Mouse (Mus musculus) G1E-ER4 (cell line): ENCODE data around the gene Crebbp. TPM values are rescaled to one million over a fixed set of nuclear protein-coding genes. Genes with fewer than 3 reads are reported as not detected.

Experiments used
- GATA1 ChIP-seq: IDR thresholded peaks from one replicate; pipeline ENCODE4 v1.8.0; 2012; ENCODE audit warnings: low read length, inconsistent platforms
- polyA plus RNA-seq: library from polyadenylated mRNA; stranded (reverse); fragments of >175 nt; gene quantifications from 2 replicates; pipeline ENCODE4 v1.2.3, GENCODE M21; 2012

Crebbp gene
- 4.9 and 8.4 TPM in 2 replicates for polyA plus RNA-seq

DNA sequence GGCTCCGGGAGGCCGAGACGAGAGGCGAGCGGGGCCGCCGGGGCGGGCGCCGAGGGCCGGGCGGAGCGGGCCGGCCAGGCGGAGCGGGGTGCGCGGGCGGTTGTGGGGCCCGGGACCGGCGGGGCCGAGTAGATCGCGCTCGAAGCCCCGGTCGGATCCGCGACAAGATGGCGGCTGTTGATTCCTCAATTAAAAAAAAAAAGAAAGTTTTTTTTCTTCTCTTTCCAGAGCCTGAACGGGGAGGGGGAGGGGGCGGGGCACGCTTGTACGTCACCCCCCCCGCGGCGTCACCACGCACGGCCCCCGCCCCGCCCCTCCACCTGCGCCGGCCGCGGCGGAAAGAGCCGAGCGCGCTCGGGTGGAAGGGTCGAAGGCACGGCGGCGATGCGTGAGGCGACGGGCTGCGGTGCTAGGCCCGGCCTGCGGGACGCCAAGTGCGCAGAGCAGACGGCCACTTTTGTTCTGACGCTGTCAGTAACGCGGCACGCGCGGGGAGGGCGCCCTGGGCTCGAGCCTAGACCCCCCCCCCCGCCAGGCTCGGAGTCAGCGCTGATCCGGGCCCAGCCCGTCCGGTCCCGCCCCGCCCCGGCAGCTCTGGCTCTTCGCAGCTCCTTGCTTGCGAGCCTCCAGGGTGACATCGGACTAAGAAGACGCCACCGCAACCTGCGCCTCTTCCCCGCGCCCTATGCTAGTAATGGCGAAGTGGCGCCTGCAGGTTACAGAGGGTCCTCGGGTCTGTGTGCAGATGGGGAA, at the start of gene Crebbp:
Crebbp (minus strand) TSS at position 199 of the 753 bp plus-strand sequence.
- TF ChIP-seq GATA1, result no peak

DNA sequence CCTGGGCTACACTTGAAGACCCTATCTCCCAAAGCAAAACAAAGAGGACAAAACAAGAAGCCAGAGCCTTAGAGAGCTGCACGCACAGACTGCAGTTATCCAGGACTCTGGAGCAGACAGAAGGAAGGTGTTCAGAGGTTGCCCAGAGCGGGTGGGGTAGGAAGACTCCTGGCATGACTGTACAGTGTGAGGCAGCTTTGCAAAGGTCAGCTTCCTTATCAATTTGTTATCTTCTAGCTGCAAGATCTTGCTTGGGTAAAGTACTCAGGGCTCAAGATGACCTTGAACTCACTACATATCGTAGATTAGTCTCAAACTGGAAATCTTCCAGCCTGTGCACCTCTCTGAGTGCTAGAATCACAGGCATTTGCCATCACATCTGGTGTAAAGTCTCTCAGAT, 49.7 kb upstream of the Crebbp start:
- no peak for TF ChIP-seq GATA1

DNA sequence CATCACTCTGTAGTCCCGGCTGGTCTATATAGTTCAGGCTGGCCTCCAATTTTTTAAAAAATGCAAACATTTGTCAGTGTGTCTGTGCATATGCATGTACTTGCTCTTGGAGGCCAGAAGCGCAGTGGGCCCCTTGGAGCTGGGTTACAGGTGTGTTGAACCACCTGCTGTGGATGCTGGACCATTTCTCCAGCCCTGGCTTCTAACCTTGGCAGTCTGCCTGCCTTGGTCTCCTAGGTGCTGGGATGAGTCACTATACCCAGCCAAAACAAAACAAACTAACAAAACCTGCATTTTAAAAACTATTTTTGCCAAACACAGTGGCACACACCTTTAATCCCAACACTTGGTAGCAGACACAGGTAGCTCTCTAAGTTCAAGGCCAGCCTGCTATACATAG, 43.7 kb upstream of the Crebbp start:
- TF ChIP-seq GATA1, result no peak

DNA sequence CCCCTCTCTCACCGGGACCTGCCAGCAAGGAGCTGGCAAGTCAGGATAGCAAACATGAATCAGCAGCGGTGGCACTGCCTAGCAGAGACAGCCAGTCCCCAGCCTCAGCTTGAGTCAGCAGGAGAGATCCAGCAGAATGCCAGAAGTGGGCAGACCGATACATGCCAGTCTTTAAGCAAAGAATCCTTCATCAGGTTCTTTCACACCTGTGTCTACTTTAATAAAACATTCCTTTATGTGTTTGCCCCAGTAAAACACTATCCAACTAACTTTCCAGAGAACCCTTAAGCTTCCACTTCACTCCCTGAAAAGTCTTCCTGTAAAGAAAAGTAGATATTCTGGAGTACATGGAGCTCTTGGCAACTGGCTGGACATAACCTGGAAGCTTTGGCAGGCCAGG, 35.0 kb upstream of the Crebbp start:
- TF ChIP-seq GATA1, result no peak

DNA sequence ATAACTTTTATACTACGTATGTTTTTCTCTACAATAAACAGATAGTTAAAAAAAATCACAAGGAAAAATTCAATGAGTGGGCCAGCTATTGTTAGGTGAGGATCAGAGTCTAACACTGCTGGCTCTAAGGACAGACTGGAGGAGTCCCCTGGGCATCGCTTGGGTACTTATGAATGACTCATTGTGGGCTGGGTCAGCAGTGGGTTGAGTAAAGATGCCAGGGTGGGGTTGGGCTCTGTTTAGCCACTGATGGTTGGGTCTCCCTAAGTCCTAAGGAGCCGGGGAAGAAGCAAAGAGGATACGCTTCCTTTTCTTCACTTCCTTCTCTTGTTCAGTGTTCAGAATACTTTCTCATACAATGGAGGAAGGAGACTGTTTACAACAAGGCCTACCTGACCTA, 22.3 kb upstream of the Crebbp start:
- no peak for TF ChIP-seq GATA1

DNA sequence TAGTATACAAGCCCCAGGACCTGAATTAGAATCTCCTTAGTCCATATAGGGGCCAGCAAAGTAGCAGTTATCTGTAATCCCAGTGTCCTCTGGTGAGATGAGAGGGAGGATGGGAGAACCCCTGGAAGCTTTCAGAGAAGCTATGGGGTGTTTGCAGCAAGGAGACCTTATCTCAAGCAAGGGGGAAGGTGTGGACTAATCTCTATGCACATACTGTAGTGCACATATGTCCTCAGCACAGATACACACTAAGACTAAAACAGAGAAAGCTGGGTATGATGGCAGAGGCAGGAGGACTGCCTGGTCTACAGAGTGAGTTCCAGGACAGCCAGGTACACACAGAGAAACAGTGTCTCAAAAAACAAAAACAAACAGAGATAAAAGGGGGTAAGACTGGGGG, 21.8 kb upstream of the Crebbp start:
- TF ChIP-seq GATA1, result no peak

DNA sequence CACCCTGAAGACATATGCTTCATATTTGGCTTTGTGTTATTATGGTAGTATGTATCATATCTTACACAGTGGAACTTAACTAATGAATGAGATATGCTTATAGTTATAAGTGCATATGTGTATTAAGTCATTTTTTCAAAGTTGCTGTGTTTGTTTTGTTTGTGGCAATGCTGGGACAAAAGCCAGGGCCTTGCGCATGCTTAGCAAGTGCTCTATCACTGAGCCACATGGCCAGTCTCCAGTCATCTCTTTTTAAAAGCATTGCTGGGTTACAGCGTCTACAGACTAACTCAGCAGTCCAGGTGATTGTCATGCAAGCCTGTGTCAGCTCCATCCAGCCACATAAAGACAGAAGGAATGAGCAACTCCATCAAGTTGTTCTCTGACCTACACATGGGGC, 12.0 kb upstream of the Crebbp start:
- no peak for TF ChIP-seq GATA1

DNA sequence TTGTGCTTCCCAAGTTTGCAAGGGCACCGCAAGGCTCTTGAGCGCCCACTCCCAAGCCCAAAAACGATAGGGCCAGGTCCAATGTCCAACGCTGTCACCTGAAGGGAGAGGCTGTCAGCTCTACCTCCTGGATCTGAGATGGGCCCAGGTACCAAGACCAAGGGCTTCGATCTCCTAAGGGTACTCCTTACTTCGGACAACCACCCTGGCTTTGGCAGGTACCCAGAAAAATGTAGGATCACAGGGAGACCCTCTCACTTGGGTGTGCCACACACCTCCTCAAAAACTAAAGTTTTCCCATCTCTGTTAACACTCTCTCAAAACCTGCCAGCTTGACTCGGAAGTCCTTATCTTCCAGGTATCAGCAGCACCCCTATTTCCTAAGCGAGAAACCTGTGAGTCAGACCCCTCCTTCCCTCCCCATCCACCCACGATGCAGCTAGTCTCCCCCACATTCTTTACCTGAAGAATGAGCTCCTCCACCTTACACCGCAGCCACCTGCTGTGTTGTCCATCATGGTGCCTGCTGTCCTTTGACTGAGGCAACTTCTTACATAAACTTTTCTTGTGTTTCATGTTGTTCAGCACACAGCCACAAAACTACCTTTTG, 939 bp upstream of the Crebbp start:
- TF ChIP-seq GATA1, result no peak

DNA sequence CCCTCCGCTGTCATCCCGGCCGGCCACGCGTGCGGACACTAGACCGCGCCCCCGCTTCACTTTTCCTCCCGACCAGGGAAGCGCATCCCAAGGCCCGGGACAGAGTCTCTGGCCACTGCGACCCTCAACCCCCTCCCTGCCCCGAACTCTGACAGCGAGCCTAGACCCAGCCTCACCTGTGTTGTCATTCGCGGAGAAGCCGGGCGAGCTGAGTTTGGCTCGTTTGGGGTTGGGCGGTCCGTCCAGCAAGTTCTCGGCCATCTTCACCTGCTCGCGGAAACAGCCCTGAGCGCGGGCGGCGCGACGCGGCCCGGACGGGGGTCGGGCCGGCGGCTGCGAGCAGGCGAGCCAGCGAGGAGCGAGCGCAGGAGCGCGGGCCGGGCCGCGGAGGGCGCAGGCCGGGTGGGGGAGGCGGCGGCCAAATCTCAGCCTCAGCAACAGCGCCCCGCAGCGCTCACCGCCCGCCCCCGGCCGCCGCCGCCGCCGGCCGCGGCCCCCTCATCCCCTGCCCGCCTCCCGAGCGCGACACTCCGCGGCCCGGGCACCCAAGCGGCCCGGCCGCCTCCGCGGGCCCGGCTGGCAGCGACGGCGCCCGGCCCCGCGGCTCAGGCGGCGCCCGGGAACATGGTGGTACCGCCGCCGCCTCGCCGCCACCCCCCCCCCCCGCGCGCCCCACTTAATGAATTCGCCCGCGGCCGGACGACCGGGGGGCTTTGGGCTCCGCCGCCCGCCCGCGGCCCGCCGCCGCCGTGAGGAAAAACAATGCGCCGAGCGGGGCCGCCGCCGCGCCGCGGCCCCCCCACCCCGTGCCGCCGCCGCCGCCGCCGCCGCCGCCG, 616 bp downstream of the Crebbp start:
- TF ChIP-seq GATA1, result no peak

DNA sequence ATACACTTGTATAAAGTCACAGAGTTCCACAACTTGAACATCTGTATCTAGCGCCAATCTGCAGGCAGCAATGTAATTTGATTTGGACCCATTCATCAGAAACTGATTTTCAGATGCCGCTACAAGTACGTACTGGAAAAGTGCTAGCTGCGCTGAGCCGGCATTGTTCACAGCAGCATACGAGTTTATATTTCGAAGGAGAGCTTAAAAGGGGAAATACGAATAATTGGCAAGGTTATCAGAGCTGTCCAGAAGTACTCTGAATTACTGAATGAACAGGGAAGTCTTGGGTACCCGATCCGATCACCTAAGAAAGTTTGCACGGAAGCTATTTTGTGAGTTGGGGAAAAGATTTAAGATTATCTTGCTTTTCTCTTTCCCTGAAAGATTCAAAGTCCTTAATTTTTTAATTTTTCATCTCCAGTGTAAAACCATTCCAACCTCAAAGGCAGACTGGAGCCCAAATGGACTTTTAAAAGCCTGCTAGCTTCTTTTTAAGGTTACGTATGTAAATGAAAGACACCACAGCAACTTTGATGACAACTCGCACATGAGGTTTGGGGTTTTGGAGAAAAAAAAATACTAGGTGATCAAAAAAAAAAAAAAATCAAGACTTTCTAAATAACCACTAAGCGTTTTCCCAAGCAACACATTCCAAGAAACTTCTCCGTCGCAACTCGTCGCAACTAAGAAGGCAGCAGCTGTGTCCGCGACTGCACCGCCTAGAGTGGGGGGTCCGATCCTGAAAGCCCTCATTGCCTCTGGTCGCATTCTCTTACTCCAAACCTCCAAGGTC, 1.4 kb downstream of the Crebbp start:
- TF ChIP-seq GATA1, result no peak

DNA sequence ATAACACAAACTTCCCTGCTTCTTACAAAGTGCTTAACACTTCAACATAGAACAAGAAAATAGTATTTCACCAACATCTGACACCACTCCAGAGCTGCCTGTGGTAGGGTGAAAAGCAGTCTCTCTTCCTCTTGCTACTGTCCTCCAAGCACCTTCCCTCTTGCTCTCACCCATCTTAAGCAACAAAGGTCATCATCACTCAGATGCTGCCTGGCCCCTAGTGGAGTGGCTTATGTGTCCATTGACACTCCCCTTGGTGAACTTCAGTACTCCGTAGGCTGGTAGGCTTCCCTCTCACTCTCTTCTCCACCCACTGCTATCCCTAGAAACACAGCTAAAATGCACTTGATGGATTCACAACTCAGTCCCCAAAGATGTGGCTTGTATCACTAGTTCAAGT, 3.5 kb downstream of the Crebbp start:
- no peak for TF ChIP-seq GATA1

DNA sequence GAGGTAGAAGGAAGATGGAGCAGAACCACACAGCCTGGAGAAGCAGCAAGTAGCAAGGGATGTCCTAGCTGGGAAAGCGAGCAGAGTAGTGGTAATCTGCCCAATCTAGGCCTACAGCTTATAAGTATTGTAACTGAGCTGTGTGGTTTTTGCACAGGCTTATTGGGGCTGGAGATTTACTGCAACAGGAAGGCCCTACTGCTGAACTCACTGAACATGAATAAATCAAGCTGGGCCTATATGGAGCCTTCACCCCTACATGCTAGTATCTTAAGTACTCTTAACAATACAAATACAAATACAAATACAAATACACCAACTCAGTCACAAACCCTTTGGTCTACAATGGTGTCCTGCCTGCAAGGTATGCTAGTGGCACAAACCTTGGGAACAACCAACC, 10.2 kb downstream of the Crebbp start:
- TF ChIP-seq GATA1, result no peak

DNA sequence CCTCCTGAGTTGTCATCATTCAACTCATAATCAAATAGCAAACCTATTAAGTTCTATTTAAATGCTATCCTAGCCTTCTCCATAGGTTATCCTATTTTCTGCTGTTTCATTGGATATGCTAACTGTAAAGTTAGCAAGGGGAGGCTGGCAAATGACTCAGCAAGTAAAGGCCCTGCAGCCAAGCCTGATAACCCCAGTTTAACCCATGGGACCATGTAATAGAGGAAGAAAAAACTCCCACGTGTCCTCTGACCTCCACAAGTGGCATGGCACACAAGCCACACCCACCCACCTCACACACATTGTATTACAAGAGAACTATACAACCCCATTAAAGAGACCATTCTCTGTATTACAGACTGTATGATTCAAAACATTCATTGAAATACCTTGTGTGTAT, 13.8 kb downstream of the Crebbp start:
- TF ChIP-seq GATA1, result no peak

DNA sequence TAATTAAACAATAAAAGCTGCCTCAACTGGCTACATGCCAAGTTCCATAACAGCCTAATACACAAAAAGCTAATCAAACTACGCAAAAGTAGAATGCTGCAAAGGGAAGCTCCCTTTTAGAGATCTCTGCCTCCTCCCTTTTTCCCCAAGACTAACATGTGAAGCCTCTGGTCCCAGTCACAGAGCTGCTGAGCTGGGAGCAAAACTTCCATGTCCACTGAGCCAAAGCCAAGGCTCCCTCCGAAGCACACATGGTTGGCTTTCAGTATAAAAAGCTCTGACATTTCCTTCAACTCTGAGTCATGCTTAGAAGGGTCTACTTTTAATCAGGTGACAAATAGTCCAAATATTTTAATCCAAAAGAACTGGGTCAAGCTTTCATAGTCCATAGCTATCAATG, 14.2 kb downstream of the Crebbp start:
- no peak for TF ChIP-seq GATA1

DNA sequence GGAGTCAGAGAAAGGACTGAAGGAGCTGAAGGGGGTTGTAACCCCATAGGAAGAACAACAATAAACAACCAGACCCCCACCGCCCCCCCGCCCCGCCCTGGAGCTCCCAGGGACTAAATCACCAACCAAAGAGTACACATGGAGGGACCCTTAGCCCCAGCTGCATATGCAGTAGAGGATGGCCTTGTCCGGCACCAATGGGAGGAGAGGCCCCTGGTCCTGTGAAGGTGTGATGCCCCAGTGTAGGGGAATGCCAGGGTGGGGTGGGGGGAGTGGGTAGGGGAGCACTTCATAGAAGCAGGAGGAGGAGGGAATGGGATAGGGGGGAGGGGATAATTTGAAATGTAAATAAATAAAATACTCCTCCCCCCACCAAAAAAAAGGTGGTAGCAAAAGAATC, 15.8 kb downstream of the Crebbp start:
- TF ChIP-seq GATA1, result no peak

DNA sequence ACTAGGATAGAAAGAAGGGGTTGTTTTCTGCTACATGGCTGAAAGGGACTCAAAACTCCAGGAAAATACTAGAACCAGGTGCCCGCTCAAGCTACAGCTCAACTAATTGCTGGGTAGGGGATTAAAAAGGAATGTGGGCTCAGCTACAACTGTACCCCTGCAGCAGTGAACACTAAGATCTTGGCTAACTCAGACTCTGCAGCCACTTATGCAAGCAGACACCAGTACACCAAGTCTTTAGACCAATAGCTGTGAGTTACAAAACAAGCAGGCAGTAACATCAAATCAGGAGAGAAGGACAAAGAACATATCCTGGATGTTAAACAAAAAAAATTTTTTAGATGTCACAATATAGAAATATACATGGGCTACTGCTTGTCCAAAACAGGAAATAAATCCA, 23.6 kb downstream of the Crebbp start:
- TF ChIP-seq GATA1, result no peak
